Mouse (Mus musculus): ENCODE results near the gene Dpp8. TPM values are rescaled to one million over a fixed set of nuclear protein-coding genes. Genes with fewer than 3 reads are reported as not detected.

Dpp8 gene
- polyA plus RNA-seq, 1 experiment: 24.4 TPM

GRCm38 (mm10) chr9:65011304-65011703 lies 20.9 kb upstream of the Dpp8 start:
- H3ac ChIP-seq (ENCODE audit: control insufficient read depth, insufficient read length): no peak overlapping the region
- no peaks in the 10 kb centered on the region for H3K36me3 ChIP-seq (ENCODE audit: control insufficient read depth, insufficient read depth)
- peaks cover 13% of the 10 kb centered on the region for H3K79me2 ChIP-seq (ENCODE audit: control insufficient read depth, insufficient read depth)
- no peak overlapping the region for H3K4me2 ChIP-seq (ENCODE audit: low read depth)
- TF ChIP-seq REST (IDR thresholded peaks at IDR 0.05; ENCODE audit: insufficient read depth, insufficient read length) (no peak), E2F4 (IDR thresholded peaks at IDR 0.05; ENCODE audit: insufficient read depth) (no peak), USF1 (IDR thresholded peaks at IDR 0.05; ENCODE audit: low read depth) (no peak), MYOG (IDR thresholded peaks at IDR 0.05; ENCODE audit: control insufficient read depth in 1 of 3, insufficient read depth in 1 of 3, insufficient read length in 2 of 3, low read depth in 2 of 3) (no peak), MYOD1 (IDR thresholded peaks at IDR 0.05; ENCODE audit: control insufficient read depth in 1 of 3, insufficient read length in 2 of 3, low read depth in 2 of 3) (no peak), MAX (IDR thresholded peaks at IDR 0.05; ENCODE audit: low read depth) (no peak), POLR2AphosphoS2 (IDR thresholded peaks at IDR 0.05; ENCODE audit: insufficient read length, low read depth) (no peak), CEBPB (IDR thresholded peaks at IDR 0.05; ENCODE audit: insufficient read depth, poor library complexity, severe bottlenecking) (no peak), TCF12 (IDR thresholded peaks at IDR 0.05; ENCODE audit: insufficient read depth, poor library complexity, severe bottlenecking) (no peak), SRF (IDR thresholded peaks at IDR 0.05; ENCODE audit: control insufficient read depth, insufficient read length, low read depth) (no peak)
- no peak overlapping the region for H3K4me3 ChIP-seq
- H3K27me3 ChIP-seq (ENCODE audit: control insufficient read depth, insufficient read depth, insufficient read length): no peaks in the 10 kb centered on the region

- Histone ChIP-seq H3K27me3 (ENCODE audit: control insufficient read depth, insufficient read depth, insufficient read length) (no peaks in the 10 kb centered on the region), H3ac (ENCODE audit: control insufficient read depth, insufficient read length) (no peak overlapping the region), H3K4me3 (no peak overlapping the region), H3K79me2 (ENCODE audit: control insufficient read depth, insufficient read depth) (peaks cover 48% of the 10 kb centered on the region), H3K4me2 (ENCODE audit: low read depth) (peak overlapping the region; percentile 2), H3K36me3 (ENCODE audit: control insufficient read depth, insufficient read depth) (no peaks in the 10 kb centered on the region)
- no peak for TF ChIP-seq POLR2AphosphoS2 (IDR thresholded peaks at IDR 0.05; ENCODE audit: insufficient read length, low read depth)
- TF ChIP-seq MAX (IDR thresholded peaks at IDR 0.05; ENCODE audit: low read depth): no peak
- no peak for TF ChIP-seq SRF (IDR thresholded peaks at IDR 0.05; ENCODE audit: control insufficient read depth, insufficient read length, low read depth)
- TF ChIP-seq TCF12 (IDR thresholded peaks at IDR 0.05; ENCODE audit: insufficient read depth, poor library complexity, severe bottlenecking): no peak
- no peak for TF ChIP-seq REST (IDR thresholded peaks at IDR 0.05; ENCODE audit: insufficient read depth, insufficient read length)
- no peak for TF ChIP-seq TCF3 (IDR thresholded peaks at IDR 0.05; ENCODE audit: insufficient read length, low read depth)
- no peak for TF ChIP-seq CEBPB (IDR thresholded peaks at IDR 0.05; ENCODE audit: insufficient read depth, poor library complexity, severe bottlenecking)
- TF ChIP-seq MYOD1 (IDR thresholded peaks at IDR 0.05; ENCODE audit: control insufficient read depth in 1 of 3, insufficient read length in 2 of 3, low read depth in 2 of 3): no peak
- no peak for TF ChIP-seq POLR2A (IDR thresholded peaks at IDR 0.05; ENCODE audit: insufficient read length, low read depth)
- TF ChIP-seq MYOG (IDR thresholded peaks at IDR 0.05; ENCODE audit: control insufficient read depth in 1 of 3, insufficient read depth in 1 of 3, insufficient read length in 2 of 3, low read depth in 2 of 3): no peak
- TF ChIP-seq USF1 (IDR thresholded peaks at IDR 0.05; ENCODE audit: low read depth): no peak
- no peak for TF ChIP-seq E2F4 (IDR thresholded peaks at IDR 0.05; ENCODE audit: insufficient read depth)
These were observed 16.6 kb upstream of the Dpp8 start for GRCm38 (mm10) chr9:65015461-65016222.

GRCm38 (mm10) chr9:65016241-65016977 lies 15.8 kb upstream of the Dpp8 start:
- Histone ChIP-seq H3K27me3 (ENCODE audit: control insufficient read depth, insufficient read depth, insufficient read length) (no peaks in the 10 kb centered on the region), H3ac (ENCODE audit: control insufficient read depth, insufficient read length) (no peak overlapping the region), H3K79me2 (ENCODE audit: control insufficient read depth, insufficient read depth) (peaks cover 51% of the 10 kb centered on the region), H3K4me2 (ENCODE audit: low read depth) (peak overlapping the region; percentile 2), H3K36me3 (ENCODE audit: control insufficient read depth, insufficient read depth) (no peaks in the 10 kb centered on the region), H3K4me3 (no peak overlapping the region)
- TF ChIP-seq MYOG (IDR thresholded peaks at IDR 0.05; ENCODE audit: control insufficient read depth in 1 of 3, insufficient read depth in 1 of 3, insufficient read length in 2 of 3, low read depth in 2 of 3): no peak
- no peak for TF ChIP-seq REST (IDR thresholded peaks at IDR 0.05; ENCODE audit: insufficient read depth, insufficient read length)
- TF ChIP-seq MYOD1 (IDR thresholded peaks at IDR 0.05; ENCODE audit: control insufficient read depth in 1 of 3, insufficient read length in 2 of 3, low read depth in 2 of 3): no peak
- no peak for TF ChIP-seq CEBPB (IDR thresholded peaks at IDR 0.05; ENCODE audit: insufficient read depth, poor library complexity, severe bottlenecking)
- TF ChIP-seq POLR2AphosphoS2 (IDR thresholded peaks at IDR 0.05; ENCODE audit: insufficient read length, low read depth): no peak
- no peak for TF ChIP-seq MAX (IDR thresholded peaks at IDR 0.05; ENCODE audit: low read depth)
- TF ChIP-seq SRF (IDR thresholded peaks at IDR 0.05; ENCODE audit: control insufficient read depth, insufficient read length, low read depth): no peak
- no peak for TF ChIP-seq TCF3 (IDR thresholded peaks at IDR 0.05; ENCODE audit: insufficient read length, low read depth)
- no peak for TF ChIP-seq TCF12 (IDR thresholded peaks at IDR 0.05; ENCODE audit: insufficient read depth, poor library complexity, severe bottlenecking)
- no peak for TF ChIP-seq E2F4 (IDR thresholded peaks at IDR 0.05; ENCODE audit: insufficient read depth)
- no peak for TF ChIP-seq POLR2A (IDR thresholded peaks at IDR 0.05; ENCODE audit: insufficient read length, low read depth)
- no peak for TF ChIP-seq USF1 (IDR thresholded peaks at IDR 0.05; ENCODE audit: low read depth)

GRCm38 (mm10) chr9:65016978-65017827 lies 15.0 kb upstream of the Dpp8 start:
- H3K27me3 ChIP-seq (ENCODE audit: control insufficient read depth, insufficient read depth, insufficient read length): no peaks in the 10 kb centered on the region
- H3K36me3 ChIP-seq (ENCODE audit: control insufficient read depth, insufficient read depth): no peaks in the 10 kb centered on the region
- H3K79me2 ChIP-seq (ENCODE audit: control insufficient read depth, insufficient read depth): peaks cover 51% of the 10 kb centered on the region
- no peak overlapping the region for H3ac ChIP-seq (ENCODE audit: control insufficient read depth, insufficient read length)
- no peak overlapping the region for H3K4me3 ChIP-seq
- no peak overlapping the region for H3K4me2 ChIP-seq (ENCODE audit: low read depth)
- TF ChIP-seq TCF12 (IDR thresholded peaks at IDR 0.05; ENCODE audit: insufficient read depth, poor library complexity, severe bottlenecking): no peak
- no peak for TF ChIP-seq SRF (IDR thresholded peaks at IDR 0.05; ENCODE audit: control insufficient read depth, insufficient read length, low read depth)
- TF ChIP-seq USF1 (IDR thresholded peaks at IDR 0.05; ENCODE audit: low read depth): no peak
- TF ChIP-seq MAX (IDR thresholded peaks at IDR 0.05; ENCODE audit: low read depth): no peak
- TF ChIP-seq CEBPB (IDR thresholded peaks at IDR 0.05; ENCODE audit: insufficient read depth, poor library complexity, severe bottlenecking): no peak
- no peak for TF ChIP-seq E2F4 (IDR thresholded peaks at IDR 0.05; ENCODE audit: insufficient read depth)
- TF ChIP-seq TCF3 (IDR thresholded peaks at IDR 0.05; ENCODE audit: insufficient read length, low read depth): no peak
- TF ChIP-seq REST (IDR thresholded peaks at IDR 0.05; ENCODE audit: insufficient read depth, insufficient read length): no peak
- TF ChIP-seq MYOD1 (IDR thresholded peaks at IDR 0.05; ENCODE audit: control insufficient read depth in 1 of 3, insufficient read length in 2 of 3, low read depth in 2 of 3): no peak
- no peak for TF ChIP-seq POLR2AphosphoS2 (IDR thresholded peaks at IDR 0.05; ENCODE audit: insufficient read length, low read depth)
- TF ChIP-seq POLR2A (IDR thresholded peaks at IDR 0.05; ENCODE audit: insufficient read length, low read depth): no peak
- TF ChIP-seq MYOG (IDR thresholded peaks at IDR 0.05; ENCODE audit: control insufficient read depth in 1 of 3, insufficient read depth in 1 of 3, insufficient read length in 2 of 3, low read depth in 2 of 3): no peak
